Mouse (Mus musculus): Measurements from ENCODE around the gene Flywch2. TPM values are rescaled to one million over a fixed set of nuclear protein-coding genes. Genes with fewer than 3 reads are reported as not detected.

Gene Flywch2
- 68.1 and 79.0 TPM in 2 replicates for polyA plus RNA-seq (2015; fragmentation: Nextera tagmentation; extraction: Ambion mirVana)

DNA sequence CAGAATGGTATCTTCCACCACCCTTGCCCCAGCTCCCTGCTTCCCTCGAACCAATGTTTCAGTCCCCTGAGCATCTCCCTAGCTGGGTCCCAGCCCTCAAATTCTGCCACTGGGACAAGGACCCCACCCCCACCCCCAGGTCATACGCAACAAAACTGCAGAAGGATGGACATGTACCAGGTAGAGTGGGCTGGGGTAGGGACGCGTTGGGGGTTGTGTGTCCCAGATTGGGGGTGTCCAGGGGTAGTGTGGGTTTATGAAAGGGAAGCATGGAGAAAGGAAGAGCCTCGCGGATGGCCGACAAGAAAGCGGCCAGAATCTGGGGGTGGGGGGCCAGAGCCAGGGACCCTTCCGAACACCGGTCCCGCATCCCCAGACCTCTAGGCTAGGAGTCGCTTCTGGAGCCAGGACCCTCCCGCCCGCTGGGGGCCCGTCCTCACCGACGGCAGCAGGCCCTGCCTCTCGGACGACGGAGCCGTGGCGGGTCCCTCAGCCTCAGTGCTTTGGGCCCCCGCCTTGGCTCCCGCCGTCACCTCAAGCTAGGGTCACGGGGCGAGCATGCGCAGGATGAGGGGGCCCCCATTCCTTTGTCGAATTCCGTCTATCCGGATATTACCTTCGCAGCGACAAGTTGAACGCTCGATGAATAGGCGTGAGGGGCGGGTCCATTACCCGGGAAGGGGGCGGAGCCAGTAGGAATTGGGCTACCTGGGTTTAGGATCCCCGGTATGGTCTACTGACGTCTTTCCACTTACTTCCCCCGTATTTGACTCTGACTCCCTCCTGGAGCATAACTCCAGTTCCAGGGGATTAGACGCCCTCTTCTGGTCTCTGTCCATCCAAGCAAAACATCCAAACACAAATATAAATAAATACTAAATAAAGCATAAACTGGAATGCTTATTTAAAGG lies at the start of gene Flywch2:
Flywch2 (minus strand) TSS at position 521 of the 911 bp plus-strand sequence.
- Histone ChIP-seq H3K9ac (peak within 1 kb of the TSS; percentile 89), H3K27me3 (no peaks in the 10 kb centered on the region), H3K9me3 (no peaks in the 10 kb centered on the region), H3K4me2 (peak within 1 kb of the TSS; percentile 70), H3K36me3 (no peaks in the 10 kb centered on the region), H3K4me1 (replicated peaks) (peaks cover 26% of the 10 kb centered on the region), H3K4me3 (peak within 1 kb of the TSS; percentile 66), H3K27ac (peak within 1 kb of the TSS; percentile 97)
- ATAC-seq (ENCODE audit: low FRiP score) = peak; percentile 90
- WGBS = 2% methylated on average over 43 of the region's 43 CpGs

DNA sequence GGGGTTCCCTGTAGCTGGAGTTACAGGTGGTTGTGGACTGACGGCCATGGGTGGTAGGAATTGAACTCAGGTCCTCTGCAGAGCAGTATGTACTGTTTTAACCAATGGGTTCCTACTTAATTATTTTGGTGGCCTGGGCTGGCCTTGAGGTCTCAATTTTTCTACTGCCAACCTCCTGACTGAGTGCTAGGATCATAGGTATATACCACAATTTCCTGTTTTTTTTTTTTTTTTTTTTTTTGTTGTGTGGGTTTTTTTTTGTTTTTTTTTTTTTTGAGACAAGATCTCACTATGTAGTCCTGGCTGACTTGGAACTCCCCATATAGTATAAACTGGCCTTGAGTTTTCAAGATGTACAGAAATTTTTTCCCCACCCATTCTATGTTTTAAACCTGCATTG lies 45.3 kb upstream of the Flywch2 start:
- Histone ChIP-seq H3K9me3 (no peaks in the 10 kb centered on the region), H3K9ac (no peak overlapping the region), H3K27ac (no peak overlapping the region), H3K27me3 (peaks cover 50% of the 10 kb centered on the region), H3K4me2 (no peak overlapping the region), H3K36me3 (peaks cover 12% of the 10 kb centered on the region), H3K4me1 (replicated peaks) (peaks cover 19% of the 10 kb centered on the region), H3K4me3 (no peak overlapping the region)
- no peak for ATAC-seq (ENCODE audit: low FRiP score)
- 100% methylated on average over 1 of the region's 1 CpGs for WGBS

- Histone ChIP-seq H3K4me2 (peak within 1 kb of the TSS; percentile 67), H3K27ac (peak within 1 kb of the TSS; percentile 94), H3K27me3 (peaks cover 36% of the 10 kb centered on the region), H3K4me3 (peak within 1 kb of the TSS; percentile 93), H3K9me3 (no peaks in the 10 kb centered on the region), H3K9ac (peak within 1 kb of the TSS; percentile 90), H3K36me3 (peaks cover 32% of the 10 kb centered on the region), H3K4me1 (replicated peaks) (peaks cover 22% of the 10 kb centered on the region)
- under 1% methylated on average over 41 of the region's 42 CpGs for WGBS
- peak; percentile 95 for ATAC-seq (ENCODE audit: low FRiP score)
These were observed 43.3 kb upstream of the Flywch2 start, which contains the start of gene Elob for GRCm38 (mm10) chr17:23829064-23829619. TSS of gene Elob (minus strand) at chr17:23829136.

GRCm38 (mm10) chr17:23828271-23829001 lies 42.6 kb upstream of the Flywch2 start:
- H3K4me2 ChIP-seq = peak overlapping the region; percentile 67
- peak overlapping the region; percentile 90 for H3K9ac ChIP-seq
- H3K4me3 ChIP-seq = peak overlapping the region; percentile 93
- H3K27me3 ChIP-seq = peaks cover 29% of the 10 kb centered on the region
- H3K9me3 ChIP-seq = no peaks in the 10 kb centered on the region
- H3K27ac ChIP-seq = peak overlapping the region; percentile 94
- H3K36me3 ChIP-seq = peaks cover 40% of the 10 kb centered on the region
- peak; percentile 85 for ATAC-seq (ENCODE audit: low FRiP score)
- 0% methylated on average over 47 of the region's 47 CpGs for WGBS
- peaks cover 22% of the 10 kb centered on the region for H3K4me1 ChIP-seq (replicated peaks)

DNA sequence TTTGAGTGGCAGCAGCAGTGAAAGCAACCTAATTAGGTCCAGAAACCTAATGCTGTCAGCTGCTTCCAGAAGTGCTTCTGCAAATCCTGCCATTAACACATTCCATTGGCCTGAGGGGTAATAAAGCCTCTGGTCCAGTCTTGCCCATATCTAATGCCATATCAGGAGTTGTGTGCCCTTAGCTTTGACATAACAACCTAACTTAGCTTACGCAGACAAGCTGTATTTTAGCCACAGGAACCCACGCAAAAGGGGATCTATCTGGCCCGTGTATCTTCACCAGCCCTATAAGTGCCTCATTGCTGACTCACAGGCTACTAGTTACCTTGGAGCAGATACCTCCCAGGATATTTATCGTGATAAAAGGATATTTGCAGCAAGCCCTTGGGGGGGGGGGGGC lies 39.7 kb upstream of the Flywch2 start:
- peaks cover 68% of the 10 kb centered on the region for H3K36me3 ChIP-seq
- peaks cover 2% of the 10 kb centered on the region; the same call in 1 of the 2 replicates for H3K27me3 ChIP-seq
- peaks cover 22% of the 10 kb centered on the region for H3K4me1 ChIP-seq (replicated peaks)
- no peak for ATAC-seq (ENCODE audit: low FRiP score)
- WGBS = 89% methylated on average over 4 of the region's 4 CpGs
- no peak overlapping the region for H3K4me3 ChIP-seq
- no peak overlapping the region for H3K27ac ChIP-seq
- no peak overlapping the region for H3K4me2 ChIP-seq
- H3K9me3 ChIP-seq = no peaks in the 10 kb centered on the region
- H3K9ac ChIP-seq = no peak overlapping the region

GRCm38 (mm10) chr17:23823614-23824013 lies 37.7 kb upstream of the Flywch2 start:
- no peak overlapping the region for H3K4me2 ChIP-seq
- H3K9me3 ChIP-seq = peaks cover 9% of the 10 kb centered on the region; the same call in 1 of the 2 replicates
- H3K27me3 ChIP-seq = no peaks in the 10 kb centered on the region
- peaks cover 22% of the 10 kb centered on the region for H3K4me1 ChIP-seq (replicated peaks)
- 94% methylated on average over 12 of the region's 12 CpGs for WGBS
- H3K36me3 ChIP-seq = peaks cover 88% of the 10 kb centered on the region
- H3K4me3 ChIP-seq = no peak overlapping the region
- no peak for ATAC-seq (ENCODE audit: low FRiP score)
- H3K9ac ChIP-seq = no peak overlapping the region
- H3K27ac ChIP-seq = no peak overlapping the region

DNA sequence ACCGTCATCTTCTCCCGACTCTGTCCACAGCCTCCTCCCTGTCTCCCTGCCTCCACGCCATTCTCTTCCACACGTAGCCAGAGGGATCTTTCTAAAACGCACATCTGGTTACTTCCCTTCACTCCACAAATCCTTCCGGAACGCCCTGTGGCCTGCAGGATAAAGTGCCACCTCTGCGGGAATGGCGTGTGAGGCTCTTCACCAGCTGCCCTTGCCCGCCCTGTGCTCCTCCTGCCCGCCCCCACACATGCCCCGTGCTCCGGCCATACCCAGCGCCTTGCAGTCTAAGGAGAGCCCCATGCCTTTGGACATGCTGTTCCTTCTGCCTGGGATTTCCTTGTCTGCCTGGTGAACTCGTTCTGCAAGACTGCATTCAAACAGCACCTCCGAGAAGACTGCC lies 37.1 kb upstream of the Flywch2 start:
- peaks cover 19% of the 10 kb centered on the region for H3K4me1 ChIP-seq (replicated peaks)
- no peak overlapping the region for H3K4me3 ChIP-seq
- H3K4me2 ChIP-seq = no peak overlapping the region
- ATAC-seq (ENCODE audit: low FRiP score) = no peak
- no peak overlapping the region for H3K27ac ChIP-seq
- H3K36me3 ChIP-seq = peaks cover 94% of the 10 kb centered on the region
- no peaks in the 10 kb centered on the region for H3K27me3 ChIP-seq
- WGBS = 86% methylated on average over 16 of the region's 16 CpGs
- H3K9ac ChIP-seq = no peak overlapping the region
- H3K9me3 ChIP-seq = peaks cover 15% of the 10 kb centered on the region; the same call in 1 of the 2 replicates

- 80% methylated on average over 6 of the region's 6 CpGs for WGBS
- peaks cover 99% of the 10 kb centered on the region for H3K36me3 ChIP-seq
- no peak overlapping the region for H3K4me2 ChIP-seq
- H3K9me3 ChIP-seq = peaks cover 19% of the 10 kb centered on the region; the same call in 1 of the 2 replicates
- H3K4me1 ChIP-seq (replicated peaks) = peaks cover 10% of the 10 kb centered on the region
- H3K9ac ChIP-seq = no peak overlapping the region
- H3K27ac ChIP-seq = no peak overlapping the region
- ATAC-seq (ENCODE audit: low FRiP score) = 0 out of 2 replicates have a peak, but pooled peaks have one; percentile 30
- no peaks in the 10 kb centered on the region for H3K27me3 ChIP-seq
- no peak overlapping the region for H3K4me3 ChIP-seq
These were observed 36.2 kb upstream of the Flywch2 start for GRCm38 (mm10) chr17:23822094-23822493.

GRCm38 (mm10) chr17:23820731-23821130 lies 34.9 kb upstream of the Flywch2 start:
- H3K4me2 ChIP-seq = no peak overlapping the region
- WGBS = 96% methylated on average over 5 of the region's 5 CpGs
- peaks cover 100% of the 10 kb centered on the region for H3K36me3 ChIP-seq
- no peaks in the 10 kb centered on the region for H3K27me3 ChIP-seq
- H3K4me1 ChIP-seq (replicated peaks) = no peaks in the 10 kb centered on the region
- H3K27ac ChIP-seq = no peak overlapping the region
- H3K9me3 ChIP-seq = peaks cover 20% of the 10 kb centered on the region; the same call in 1 of the 2 replicates
- H3K4me3 ChIP-seq = no peak overlapping the region
- ATAC-seq (ENCODE audit: low FRiP score) = no peak
- no peak overlapping the region for H3K9ac ChIP-seq

DNA sequence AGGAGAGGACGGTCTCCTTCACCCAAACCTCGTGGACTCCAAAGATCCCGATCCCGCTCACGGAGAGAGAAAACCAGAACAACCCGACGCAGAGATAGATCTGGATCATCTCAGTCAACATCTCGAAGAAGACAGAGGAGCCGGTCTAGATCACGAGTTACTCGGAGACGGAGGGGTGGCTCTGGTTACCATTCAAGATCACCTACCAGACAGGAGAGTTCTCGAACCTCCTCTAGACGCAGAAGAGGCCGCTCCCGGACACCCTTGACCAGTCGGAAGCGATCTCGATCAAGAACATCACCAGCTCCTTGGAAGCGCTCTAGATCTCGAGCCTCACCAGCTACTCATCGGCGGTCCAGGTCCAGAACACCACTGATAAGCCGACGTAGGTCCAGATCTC lies 33.4 kb upstream of the Flywch2 start:
- no peak overlapping the region for H3K4me2 ChIP-seq
- no peak overlapping the region for H3K9ac ChIP-seq
- no peaks in the 10 kb centered on the region for H3K27me3 ChIP-seq
- no peak overlapping the region for H3K4me3 ChIP-seq
- no peak for ATAC-seq (ENCODE audit: low FRiP score)
- WGBS = 98% methylated on average over 25 of the region's 25 CpGs
- peaks cover 22% of the 10 kb centered on the region; the same call in 1 of the 2 replicates for H3K9me3 ChIP-seq
- H3K36me3 ChIP-seq = peaks cover 99% of the 10 kb centered on the region
- H3K27ac ChIP-seq = no peak overlapping the region
- H3K4me1 ChIP-seq (replicated peaks) = no peaks in the 10 kb centered on the region

DNA sequence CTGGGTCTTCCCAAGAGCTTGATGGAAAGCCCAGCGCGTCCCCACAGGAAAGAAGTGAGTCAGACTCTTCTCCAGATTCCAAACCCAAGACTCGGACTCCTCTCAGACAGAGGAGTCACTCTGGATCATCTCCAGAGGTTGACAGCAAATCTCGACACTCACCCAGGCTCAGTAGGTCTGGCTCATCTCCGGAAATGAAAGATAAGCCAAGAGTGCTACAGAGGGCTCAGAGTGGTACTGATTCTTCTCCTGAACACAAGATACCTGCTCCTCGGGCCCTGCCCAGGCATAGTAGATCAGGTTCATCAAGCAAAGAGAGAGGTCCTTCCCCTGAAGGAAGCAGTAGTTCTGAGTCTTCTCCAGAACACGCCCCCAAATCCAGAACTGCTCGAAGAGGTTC lies 32.7 kb upstream of the Flywch2 start:
- no peak overlapping the region for H3K9ac ChIP-seq
- H3K4me1 ChIP-seq (replicated peaks) = no peaks in the 10 kb centered on the region
- H3K27ac ChIP-seq = no peak overlapping the region
- peaks cover 98% of the 10 kb centered on the region for H3K36me3 ChIP-seq
- ATAC-seq (ENCODE audit: low FRiP score) = no peak
- H3K27me3 ChIP-seq = no peaks in the 10 kb centered on the region
- no peak overlapping the region for H3K4me2 ChIP-seq
- H3K9me3 ChIP-seq = peaks cover 22% of the 10 kb centered on the region; the same call in 1 of the 2 replicates
- no peak overlapping the region for H3K4me3 ChIP-seq
- WGBS = 98% methylated on average over 8 of the region's 8 CpGs

GRCm38 (mm10) chr17:23815641-23816040 lies 29.8 kb upstream of the Flywch2 start:
- over 99% methylated on average over 16 of the region's 16 CpGs for WGBS
- Histone ChIP-seq H3K4me3 (no peak overlapping the region), H3K4me2 (no peak overlapping the region), H3K27me3 (no peaks in the 10 kb centered on the region), H3K36me3 (peaks cover 94% of the 10 kb centered on the region), H3K4me1 (replicated peaks) (no peaks in the 10 kb centered on the region), H3K27ac (no peak overlapping the region), H3K9ac (no peak overlapping the region), H3K9me3 (peaks cover 22% of the 10 kb centered on the region; the same call in 1 of the 2 replicates)
- ATAC-seq (ENCODE audit: low FRiP score) = no peak

Data from hindbrain, embryonic 13.5 days (tissue).